Mouse (Mus musculus) heart, adult 2 months (tissue): ENCODE measurements around the gene Klri1.

Source experiments
- CTCF ChIP-seq: fragments of 200-600 bp; IDR thresholded peaks from 2 replicates; pipeline ENCODE4 v1.8.1; 2022; ENCODE audit warnings: antibody characterized with exemption, mild to moderate bottlenecking, moderate library complexity
- EP300 ChIP-seq: fragments of 200-500 bp; IDR thresholded peaks from 2 replicates; pipeline ENCODE4 v1.6.1; 2011; ENCODE audit warnings: low read depth, low read length, control low read depth; ENCODE audit not compliant: insufficient read depth
- POLR2A ChIP-seq: fragments of 200-500 bp; IDR thresholded peaks from 2 replicates; pipeline ENCODE4 v1.6.1; 2011; ENCODE audit warnings: mild to moderate bottlenecking, low read depth, low read length, control low read depth; ENCODE audit not compliant: insufficient read depth

DNA sequence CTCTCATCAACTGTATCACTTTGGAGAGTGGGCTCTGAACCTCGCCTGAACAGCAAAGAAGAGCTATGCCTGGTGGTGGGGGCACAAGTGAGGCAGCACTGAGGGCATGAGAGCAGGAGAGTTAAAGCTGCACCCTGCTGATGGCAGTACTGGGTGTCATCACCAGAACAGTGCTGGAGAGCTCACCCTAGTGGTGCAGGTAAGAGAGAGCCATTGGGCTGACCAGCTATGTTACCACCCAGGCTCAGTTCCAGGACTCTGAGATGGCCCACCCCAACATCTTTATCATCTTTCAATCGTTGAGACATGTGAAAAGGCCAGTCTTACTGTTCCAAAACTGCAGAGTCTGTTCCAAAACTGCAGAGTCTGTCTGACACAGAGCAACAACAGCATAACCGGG is 29.2 kb upstream of the Klri1 start:
- TF ChIP-seq POLR2A (no peak), CTCF (no peak), EP300 (no peak)
